Comparison of ENCODE assay signal across 8 mouse cellular contexts in the genomic region with DNA sequence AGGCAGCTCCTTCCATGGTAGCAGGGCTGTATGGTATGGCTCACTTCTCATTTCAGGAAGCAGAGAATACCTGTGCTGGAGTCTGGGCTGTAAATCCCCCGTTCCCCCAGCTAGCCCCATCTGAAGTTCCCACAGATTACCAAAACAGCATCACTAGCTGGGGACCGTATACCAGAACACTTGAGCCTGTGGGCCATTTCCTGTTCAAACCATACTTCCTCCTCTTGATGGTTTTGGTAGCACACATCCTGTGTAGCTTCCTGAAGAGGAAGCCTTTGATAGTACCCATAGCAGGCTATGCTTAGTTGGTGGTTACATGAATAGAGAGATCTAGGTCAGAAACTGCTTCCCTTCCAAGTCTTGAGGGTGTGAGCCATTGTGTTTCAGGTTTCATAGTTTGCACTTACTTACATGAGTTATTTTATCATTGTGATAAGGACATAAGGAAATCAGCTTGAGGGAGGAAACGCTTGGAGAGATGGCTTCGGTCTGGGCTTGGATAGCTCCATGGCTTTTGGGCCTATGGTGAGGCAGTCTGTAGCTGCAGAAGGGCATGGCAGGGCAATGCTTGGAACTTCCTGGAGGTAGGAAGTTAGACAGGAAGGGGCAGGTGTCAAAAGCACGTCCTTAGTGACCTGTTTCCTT. TPM values are rescaled to one million over a fixed set of nuclear protein-coding genes. Genes with fewer than 3 reads are reported as not detected.
DNase-seq lines count a peak whose midpoint lies in the region; ATAC-seq and TF ChIP-seq lines count a peak whose summit lies in the region.

No protein-coding gene starts in this region.

- no peaks in the 10 kb centered on the region for H3K36me3 ChIP-seq in intestine, embryonic 14.5 days (ENCODE audit: control insufficient read depth, insufficient read depth, low read length)
- no peaks in the 10 kb centered on the region for H3K36me3 ChIP-seq in intestine, postnatal 0 days (ENCODE audit: control insufficient read depth, insufficient read depth)
- no peaks in the 10 kb centered on the region for H3K36me3 ChIP-seq in midbrain, embryonic 16.5 days (ENCODE audit: control insufficient read depth, insufficient read depth, low read length)

- peak overlapping the region; percentile 59; the same call in 1 of the 2 replicates for H3K27ac ChIP-seq in intestine, embryonic 14.5 days (ENCODE audit: low read depth)
- no peak overlapping the region for H3K27ac ChIP-seq in intestine, postnatal 0 days (ENCODE audit: low read depth, low read length)
- H3K27ac ChIP-seq in midbrain, embryonic 16.5 days (ENCODE audit: low read length), result no peak overlapping the region

- H3K9me3 ChIP-seq in intestine, embryonic 14.5 days (ENCODE audit: control insufficient read depth, low read length), result no peaks in the 10 kb centered on the region
- H3K9me3 ChIP-seq in intestine, postnatal 0 days (ENCODE audit: control insufficient read depth), result no peaks in the 10 kb centered on the region
- H3K9me3 ChIP-seq in midbrain, embryonic 16.5 days (replicated peaks; ENCODE audit: control insufficient read depth, low read length, poor library complexity, severe bottlenecking), result no peaks in the 10 kb centered on the region

- no peaks in the 10 kb centered on the region for H3K27me3 ChIP-seq in intestine, embryonic 14.5 days (replicated peaks; ENCODE audit: control insufficient read depth, insufficient read depth, low read length)
- H3K27me3 ChIP-seq in intestine, postnatal 0 days (replicated peaks; ENCODE audit: control insufficient read depth, insufficient read depth, low read length), result no peaks in the 10 kb centered on the region
- no peaks in the 10 kb centered on the region for H3K27me3 ChIP-seq in midbrain, embryonic 16.5 days (ENCODE audit: control insufficient read depth, insufficient read depth, low read depth, low read length)

- no peak overlapping the region for H3K9ac ChIP-seq in intestine, embryonic 14.5 days (ENCODE audit: low read length)
- no peak overlapping the region for H3K9ac ChIP-seq in intestine, postnatal 0 days (ENCODE audit: low read depth, low read length)
- no peak overlapping the region for H3K9ac ChIP-seq in midbrain, embryonic 16.5 days (ENCODE audit: low read depth, low read length)

- no peak for TF ChIP-seq CTCF in intestine, postnatal 0 days (IDR thresholded peaks at IDR 0.05; ENCODE audit: low read depth)

- intact Hi-C loops in left cerebral cortex, postnatal 14 days (cut with DNase I), result no loop called here

- no peak for DNase-seq in intestine, embryonic 14.5 days (ENCODE audit: low spot score)
- peak; percentile 56 to 67 for DNase-seq in CD8-positive naive resting alpha-beta T cell, adult 2 months (ENCODE audit: low read depth in 2 of 2, low spot score in 2 of 2)
- DNase-seq in naive thymus-derived CD4-positive, alpha-beta T cell, adult 2 months (ENCODE audit: low read depth), result peak; percentile 88
- DNase-seq in left cerebral cortex, postnatal 14 days (ENCODE audit: low spot score in 2 of 2), result no peak
- no peak for DNase-seq in urinary bladder, postnatal 25 days (ENCODE audit: low spot score)

- ATAC-seq in intestine, embryonic 14.5 days (replicated peaks; ENCODE audit: low FRiP score, low TSS enrichment, low read depth), result no peak
- ATAC-seq in intestine, postnatal 0 days, result no peak
- peak; percentile 99 for ATAC-seq in inflammation-experienced regulatory T-cells, adult 6 months
- no peak for ATAC-seq in midbrain, embryonic 16.5 days

- WGBS in intestine, embryonic 14.5 days, result 85% methylated on average over 5 of the region's 5 CpGs
- WGBS in intestine, postnatal 0 days, result 77% methylated on average over 5 of the region's 5 CpGs
- WGBS in midbrain, embryonic 16.5 days, result 91% methylated on average over 5 of the region's 5 CpGs

- no peak overlapping the region for H3K4me2 ChIP-seq in intestine, embryonic 14.5 days (ENCODE audit: low read length)
- no peak overlapping the region for H3K4me2 ChIP-seq in intestine, postnatal 0 days (replicated peaks; ENCODE audit: low read depth)
- no peak overlapping the region for H3K4me2 ChIP-seq in midbrain, embryonic 16.5 days (ENCODE audit: low read length)

- H3K4me1 ChIP-seq in intestine, embryonic 14.5 days (replicated peaks; ENCODE audit: control insufficient read depth, insufficient read depth, low read length), result peaks cover 4% of the 10 kb centered on the region
- 0 out of 2 replicates have a peak, but pooled peaks cover 2% of the 10 kb centered on the region for H3K4me1 ChIP-seq in intestine, postnatal 0 days (replicated peaks; ENCODE audit: control insufficient read depth, insufficient read depth, low read length)
- H3K4me1 ChIP-seq in midbrain, embryonic 16.5 days (ENCODE audit: control insufficient read depth, insufficient read depth, low read length), result peaks cover 4% of the 10 kb centered on the region

- H3K4me3 ChIP-seq in intestine, embryonic 14.5 days (ENCODE audit: low read depth, low read length), result no peak overlapping the region
- no peak overlapping the region for H3K4me3 ChIP-seq in intestine, postnatal 0 days (ENCODE audit: low read depth, low read length)
- H3K4me3 ChIP-seq in midbrain, embryonic 16.5 days (ENCODE audit: low read depth, low read length), result no peak overlapping the region

RNA-seq across cellular contexts. Expression of a gene that starts 7.4 kb away (rescaled TPM):
- 11.1 and 13.0 TPM in 2 replicates for polyA plus RNA-seq in intestine, embryonic 14.5 days (2014; fragmentation: Nextera tagmentation; extraction: Ambion mirVana)
- 8.0 and 9.6 TPM in 2 replicates for polyA plus RNA-seq in intestine, postnatal 0 days (2015; fragmentation: Nextera tagmentation; extraction: Ambion mirVana)
- polyA plus RNA-seq in inflammation-experienced regulatory T-cells, adult 6 months (2017; shearing (Covaris generic)), result 10 to 100 TPM in 1 of 3 experiments, 1 to 10 TPM in 2; 7.2 to 10.1 (median 8.6) TPM
- 100 to 1,000 TPM; 112 TPM for total RNA-seq in left cerebral cortex, postnatal 14 days (2021)
- 19.0 and 21.6 TPM in 2 replicates for polyA plus RNA-seq in midbrain, embryonic 16.5 days (2015; fragmentation: Nextera tagmentation; extraction: Ambion mirVana)

RNA-seq across cellular contexts. Expression of a gene that starts 42.4 kb away (rescaled TPM):
- 140 and 162 TPM in 2 replicates for polyA plus RNA-seq in intestine, embryonic 14.5 days (2014; fragmentation: Nextera tagmentation; extraction: Ambion mirVana)
- 23.1 and 23.7 TPM in 2 replicates for polyA plus RNA-seq in intestine, postnatal 0 days (2015; fragmentation: Nextera tagmentation; extraction: Ambion mirVana)
- 10 to 100 TPM; 15.9 to 22.7 (median 17.9) TPM for polyA plus RNA-seq in inflammation-experienced regulatory T-cells, adult 6 months (2017; shearing (Covaris generic))
- total RNA-seq in left cerebral cortex, postnatal 14 days (2021), result 10 to 100 TPM; 89.4 to 97.8 TPM
- 33.3 and 40.5 TPM in 2 replicates for polyA plus RNA-seq in midbrain, embryonic 16.5 days (2015; fragmentation: Nextera tagmentation; extraction: Ambion mirVana)

Comparison
In these comparisons a context has a peak if more than half of its experiments do, and no peak if none do; other contexts are left out.
1. DNase-seq: peak in CD8-positive naive resting alpha-beta T cell, adult 2 months (2 of 2) and naive thymus-derived CD4-positive, alpha-beta T cell, adult 2 months (single experiment); none in intestine, embryonic 14.5 days (single experiment), left cerebral cortex, postnatal 14 days (0 of 2) and urinary bladder, postnatal 25 days (single experiment).